Mouse (Mus musculus): Measurements from ENCODE around the gene Rrp1b. TPM values are rescaled to one million over a fixed set of nuclear protein-coding genes. Genes with fewer than 3 reads are reported as not detected.
A peak's percentile ranks its signal among the peaks of the same experiment; 100 is the strongest.
"Not testable (repeated sequence)": the region's sequence is repeated elsewhere in the genome, so short reads cannot be mapped to it uniquely, and the experiment has no call there.

The Rrp1b gene
- polyA plus RNA-seq, 2 experiments, result 9.1 to 17.7 TPM

GRCm38 (mm10) chr17:32097676-32098075 lies 61.8 kb downstream of the Rrp1b start:
- H3K36me3 ChIP-seq (replicated peaks; ENCODE audit: control insufficient read depth, insufficient read depth, low read depth), result no peaks in the 10 kb centered on the region
- DNase-seq (ENCODE audit: low read depth in 3 of 3, low spot score in 3 of 3) (no peak), ATAC-seq (ENCODE audit: insufficient read depth) (no peak)
- peaks cover 24 to 28% of the 10 kb centered on the region in 2 experiments for H3K4me1 ChIP-seq (replicated peaks; ENCODE audit: control insufficient read depth in 2 of 2, insufficient read depth in 2 of 2, low read length in 1 of 2)
- 59% methylated on average over 1 of the region's 1 CpGs for WGBS (ENCODE audit: insufficient replicate concordance)
- no peaks in the 10 kb centered on the region for H3K27me3 ChIP-seq (ENCODE audit: control insufficient read depth, insufficient read depth, low read length)
- no peaks in the 10 kb centered on the region for H3K9me3 ChIP-seq (ENCODE audit: control insufficient read depth, low read length)
- no peak overlapping the region for H3K4me2 ChIP-seq (ENCODE audit: low read depth)
- TF ChIP-seq EP300 (IDR thresholded peaks at IDR 0.05; ENCODE audit: low read depth) (no peak), CTCF (IDR thresholded peaks at IDR 0.05; ENCODE audit: low read depth) (no peak)
- no peak overlapping the region; the same call in 1 of the 2 replicates for H3K9ac ChIP-seq (replicated peaks)
- no peak overlapping the region for H3K27ac ChIP-seq
- H3K4me3 ChIP-seq (ENCODE audit: insufficient read depth in 1 of 2, low read depth in 2 of 2, low read length in 2 of 2), result no peak overlapping the region

DNA sequence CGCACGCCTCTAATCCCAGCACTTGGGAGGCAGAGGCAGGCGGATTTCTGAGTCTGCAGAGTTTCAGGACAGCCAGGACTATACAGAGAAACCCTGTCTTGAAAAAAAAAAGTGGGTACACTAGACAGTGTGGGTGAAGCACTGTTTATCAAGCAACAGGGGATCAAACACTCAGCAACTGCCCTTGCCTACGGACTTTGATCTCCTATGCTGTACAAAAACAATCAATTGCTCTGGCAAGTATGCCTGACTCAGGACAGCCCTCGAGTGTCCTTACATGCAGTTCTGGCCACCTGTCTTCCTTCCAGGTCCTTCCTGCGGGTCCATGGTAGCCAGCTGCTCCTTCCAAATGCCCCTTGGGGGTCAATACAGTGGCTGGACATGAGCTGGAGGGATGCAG lies 63.0 kb downstream of the Rrp1b start:
- H3K36me3 ChIP-seq (replicated peaks; ENCODE audit: control insufficient read depth, insufficient read depth, low read depth); H3K27me3 ChIP-seq (ENCODE audit: control insufficient read depth, insufficient read depth, low read length); H3K27ac ChIP-seq; H3K4me2 ChIP-seq (ENCODE audit: low read depth); ATAC-seq (ENCODE audit: insufficient read depth); H3K4me3 ChIP-seq (ENCODE audit: insufficient read depth in 1 of 2, low read depth in 2 of 2, low read length in 2 of 2); H3K9ac ChIP-seq (replicated peaks); DNase-seq (ENCODE audit: low read depth in 3 of 3, low spot score in 3 of 3); H3K9me3 ChIP-seq (ENCODE audit: control insufficient read depth, low read length): not testable (repeated sequence)
- WGBS (ENCODE audit: insufficient replicate concordance), result 75% methylated on average over 6 of the region's 6 CpGs
- peaks cover 13 to 17% of the 10 kb centered on the region in 2 experiments for H3K4me1 ChIP-seq (replicated peaks; ENCODE audit: control insufficient read depth in 2 of 2, insufficient read depth in 2 of 2, low read length in 1 of 2)

GRCm38 (mm10) chr17:32099574-32099942 lies 63.7 kb downstream of the Rrp1b start:
- peak overlapping the region; percentile 56 for H3K27ac ChIP-seq
- H3K9ac ChIP-seq (replicated peaks), result peak overlapping the region; percentile 80
- 32% methylated on average over 8 of the region's 8 CpGs for WGBS (ENCODE audit: insufficient replicate concordance)
- peak overlapping the region; percentile 58 to 70 for H3K4me3 ChIP-seq (ENCODE audit: insufficient read depth in 1 of 2, low read depth in 2 of 2, low read length in 2 of 2)
- H3K9me3 ChIP-seq (ENCODE audit: control insufficient read depth, low read length), result no peaks in the 10 kb centered on the region
- no peak for TF ChIP-seq EP300 (IDR thresholded peaks at IDR 0.05; ENCODE audit: low read depth)
- no peak for TF ChIP-seq CTCF (IDR thresholded peaks at IDR 0.05; ENCODE audit: low read depth)
- peak overlapping the region; percentile 100 for H3K4me2 ChIP-seq (ENCODE audit: low read depth)
- H3K36me3 ChIP-seq (replicated peaks; ENCODE audit: control insufficient read depth, insufficient read depth, low read depth), result no peaks in the 10 kb centered on the region
- H3K27me3 ChIP-seq (ENCODE audit: control insufficient read depth, insufficient read depth, low read length), result no peaks in the 10 kb centered on the region
- ATAC-seq (ENCODE audit: insufficient read depth), result no peak
- DNase-seq (ENCODE audit: low read depth in 3 of 3, low spot score in 3 of 3), result no peak
- H3K4me1 ChIP-seq (replicated peaks; ENCODE audit: control insufficient read depth in 2 of 2, insufficient read depth in 2 of 2, low read length in 1 of 2), result peaks cover 13 to 17% of the 10 kb centered on the region in 2 experiments

DNA sequence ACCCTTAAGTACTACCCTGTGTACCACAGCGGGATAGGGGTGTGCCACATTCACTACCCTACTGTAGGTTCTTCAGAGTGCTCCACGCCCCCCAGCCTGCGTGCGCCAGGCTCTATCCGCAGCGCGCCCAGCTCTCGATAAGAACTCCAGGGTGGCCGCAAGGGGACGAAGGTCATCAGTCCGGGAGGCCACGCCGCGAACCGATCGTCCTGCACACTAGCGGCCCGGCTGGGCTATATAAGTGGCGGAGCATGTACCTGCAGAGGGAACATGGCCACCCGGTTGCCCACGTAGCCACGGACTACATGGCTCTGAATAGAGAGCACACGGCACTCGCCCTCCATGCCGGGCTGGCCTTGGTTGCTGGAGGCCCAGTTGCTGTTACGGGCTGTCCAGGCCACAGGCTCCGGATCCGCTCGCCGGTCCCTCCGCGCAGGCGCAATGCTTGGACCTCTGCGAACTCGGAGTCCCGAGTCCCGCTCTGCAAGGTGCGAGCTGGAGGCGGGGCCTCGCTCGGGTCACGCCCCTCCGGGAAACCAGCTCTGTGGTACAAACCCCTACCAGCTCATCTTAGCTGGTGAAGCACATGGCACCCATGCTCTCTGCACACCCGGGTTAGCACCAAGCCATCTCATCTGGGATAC lies 64.2 kb downstream of the Rrp1b start:
- Histone ChIP-seq H3K4me1 (replicated peaks; ENCODE audit: control insufficient read depth in 2 of 2, insufficient read depth in 2 of 2, low read length in 1 of 2) (peaks cover 13 to 17% of the 10 kb centered on the region in 2 experiments), H3K36me3 (replicated peaks; ENCODE audit: control insufficient read depth, insufficient read depth, low read depth) (no peaks in the 10 kb centered on the region), H3K4me3 (ENCODE audit: insufficient read depth in 1 of 2, low read depth in 2 of 2, low read length in 2 of 2) (peak overlapping the region; percentile 58 to 70), H3K27ac (peak overlapping the region; percentile 56), H3K9me3 (ENCODE audit: control insufficient read depth, low read length) (no peaks in the 10 kb centered on the region), H3K27me3 (ENCODE audit: control insufficient read depth, insufficient read depth, low read length) (no peaks in the 10 kb centered on the region), H3K4me2 (ENCODE audit: low read depth) (peak overlapping the region; percentile 100), H3K9ac (replicated peaks) (peak overlapping the region; percentile 80)
- ATAC-seq (ENCODE audit: insufficient read depth) (peak; percentile 88), DNase-seq (ENCODE audit: low read depth in 3 of 3, low spot score in 3 of 3) (peak in 2 of 3 experiments; percentile 68 to 75)
- TF ChIP-seq CTCF (IDR thresholded peaks at IDR 0.05; ENCODE audit: low read depth), result no peak; the same call in 1 of the 2 replicates
- no peak for TF ChIP-seq EP300 (IDR thresholded peaks at IDR 0.05; ENCODE audit: low read depth)
- 2% methylated on average over 44 of the region's 44 CpGs for WGBS (ENCODE audit: insufficient replicate concordance)

GRCm38 (mm10) chr17:32103054-32103453 lies 67.2 kb downstream of the Rrp1b start:
- H3K27me3 ChIP-seq (ENCODE audit: control insufficient read depth, insufficient read depth, low read length), result no peaks in the 10 kb centered on the region
- H3K27ac ChIP-seq, result no peak overlapping the region
- 23% methylated on average over 4 of the region's 4 CpGs for WGBS (ENCODE audit: insufficient replicate concordance)
- no peak overlapping the region for H3K9ac ChIP-seq (replicated peaks)
- no peaks in the 10 kb centered on the region for H3K9me3 ChIP-seq (ENCODE audit: control insufficient read depth, low read length)
- no peaks in the 10 kb centered on the region for H3K36me3 ChIP-seq (replicated peaks; ENCODE audit: control insufficient read depth, insufficient read depth, low read depth)
- DNase-seq (ENCODE audit: low read depth in 3 of 3, low spot score in 3 of 3) (no peak), ATAC-seq (ENCODE audit: insufficient read depth) (no peak)
- no peak overlapping the region for H3K4me3 ChIP-seq (ENCODE audit: insufficient read depth in 1 of 2, low read depth in 2 of 2, low read length in 2 of 2)
- H3K4me1 ChIP-seq (replicated peaks; ENCODE audit: control insufficient read depth in 2 of 2, insufficient read depth in 2 of 2, low read length in 1 of 2), result peaks cover 23 to 29% of the 10 kb centered on the region in 2 experiments
- H3K4me2 ChIP-seq (ENCODE audit: low read depth), result no peak overlapping the region
- TF ChIP-seq CTCF (IDR thresholded peaks at IDR 0.05; ENCODE audit: low read depth) (peak; percentile 85), EP300 (IDR thresholded peaks at IDR 0.05; ENCODE audit: low read depth) (no peak)
